Mouse (Mus musculus) neural tube, embryonic 14.5 days (tissue): ENCODE measurements at regions not wholly inside any gene's neighbourhood (a gene's known extent, or its start where the extent isn't known, plus 50 kb on each side); places are given as distances from the start of the nearest gene placed in this dataset.

Source experiments
- ATAC-seq: fragments of 200-750 bp; cut with Nextera tagmentation; 2 replicates; pipeline ENCODE4 v1.8.0; 2017; ENCODE audit warnings: low read depth, mild to moderate bottlenecking, moderate TSS enrichment, moderate library complexity
- H3K27ac ChIP-seq: fragments of 300-500 bp; sonication (generic); 2 replicates; pipeline ENCODE4 v1.5.1; 2014; ENCODE audit warnings: low read depth, mild to moderate bottlenecking, control low read depth, low read length, moderate library complexity, mixed read lengths
- H3K27me3 ChIP-seq: fragments of 300-500 bp; sonication (generic); 2 replicates; pipeline ENCODE4 v1.6.1; 2014; ENCODE audit warnings: low read length; ENCODE audit not compliant: control insufficient read depth, insufficient read depth
- H3K36me3 ChIP-seq: fragments of 300-500 bp; sonication (generic); 2 replicates; pipeline ENCODE4 v1.6.1; 2014; ENCODE audit warnings: low read length, mixed read lengths; ENCODE audit not compliant: control insufficient read depth, insufficient read depth
- H3K4me1 ChIP-seq: fragments of 300-500 bp; sonication (generic); 2 replicates; pipeline ENCODE4 v1.6.1; 2014; ENCODE audit warnings: low read length; ENCODE audit not compliant: control insufficient read depth, insufficient read depth
- H3K4me2 ChIP-seq: fragments of 300-500 bp; sonication (generic); 2 replicates; pipeline ENCODE4 v1.6.1; 2014; ENCODE audit warnings: mild to moderate bottlenecking, low read depth, low read length, control low read depth
- H3K4me3 ChIP-seq: fragments of 300-500 bp; sonication (generic); 2 replicates; pipeline ENCODE4 v1.5.1; 2014; ENCODE audit warnings: low read depth, low read length, control low read depth, mixed read lengths
- H3K9ac ChIP-seq: fragments of 300-500 bp; sonication (generic); replicated peaks from 2 replicates; pipeline ENCODE4 v1.6.1; 2014; ENCODE audit warnings: low read depth, mild to moderate bottlenecking, control low read depth, low read length, mixed read lengths
- H3K9me3 ChIP-seq: fragments of 300-500 bp; sonication (generic); 2 replicates; pipeline ENCODE4 v1.6.1; 2016; ENCODE audit warnings: low read length; ENCODE audit not compliant: control insufficient read depth
- WGBS: fragments of 180-500 bp; shearing (Covaris S2); extraction: QIAGEN DNeasy Blood & Tissue Kit; methylation state at CpG from one replicate; pipeline ENCODE4 v1.1.7; 2014; 5-methylcytosine and 5-hydroxymethylcytosine counted together

GRCm38 (mm10) chr2:159422281-159422937 is 627.8 kb downstream of the Dhx35 start:
- no peaks in the 10 kb centered on the region for H3K27me3 ChIP-seq
- H3K4me3 ChIP-seq, result no peak overlapping the region
- ATAC-seq, result no peak
- WGBS, result 31% methylated on average over 7 of the region's 7 CpGs
- H3K4me1 ChIP-seq, result no peaks in the 10 kb centered on the region
- H3K4me2 ChIP-seq, result no peak overlapping the region
- H3K9ac ChIP-seq, result no peak overlapping the region
- no peaks in the 10 kb centered on the region for H3K36me3 ChIP-seq
- H3K9me3 ChIP-seq, result no peaks in the 10 kb centered on the region
- H3K27ac ChIP-seq, result no peak overlapping the region

GRCm38 (mm10) chr2:159428201-159428600 is 633.6 kb downstream of the Dhx35 start:
- H3K27me3 ChIP-seq, result no peaks in the 10 kb centered on the region
- H3K27ac ChIP-seq, result no peak overlapping the region
- H3K4me1 ChIP-seq, result no peaks in the 10 kb centered on the region
- H3K4me2 ChIP-seq, result no peak overlapping the region
- ATAC-seq, result no peak
- H3K36me3 ChIP-seq, result no peaks in the 10 kb centered on the region
- WGBS, result 48% methylated on average over 1 of the region's 1 CpGs
- H3K9me3 ChIP-seq, result no peaks in the 10 kb centered on the region
- H3K4me3 ChIP-seq, result no peak overlapping the region
- H3K9ac ChIP-seq, result no peak overlapping the region

DNA sequence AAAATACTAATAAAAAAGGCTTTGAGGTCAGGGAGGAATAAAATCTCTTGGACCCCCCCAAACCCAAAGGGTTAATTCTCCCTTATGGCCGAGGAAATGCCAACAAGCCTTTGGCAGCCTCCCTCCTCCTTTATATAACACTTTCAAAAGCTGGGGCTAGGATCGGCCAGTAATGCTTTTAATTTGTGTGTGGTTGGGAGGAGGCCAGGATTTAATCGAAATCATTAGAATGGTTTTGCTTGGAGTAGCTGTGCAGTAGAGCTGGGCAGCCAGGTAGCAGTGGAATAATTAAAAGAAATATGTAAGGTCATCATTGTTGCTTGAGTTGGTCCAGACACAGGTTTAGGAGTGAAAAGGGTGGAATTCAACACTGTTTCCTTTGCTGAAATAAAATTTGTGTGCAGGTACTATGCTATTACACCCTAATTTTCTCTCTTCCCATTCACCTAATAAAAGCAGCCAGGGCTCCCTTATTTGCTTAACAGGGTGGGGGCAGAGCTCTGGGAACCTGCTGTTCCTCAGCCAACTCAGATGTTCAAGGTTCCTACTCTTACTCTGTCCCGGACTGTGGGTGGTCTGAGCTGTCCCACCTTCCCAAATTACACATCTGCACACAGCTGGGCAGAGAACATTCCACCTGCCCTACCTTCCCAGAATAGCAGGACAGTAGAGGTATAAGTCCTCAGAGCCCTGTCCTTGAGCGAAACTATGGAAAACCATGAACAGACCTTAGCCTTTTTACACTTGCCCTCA is 636.1 kb downstream of the Dhx35 start:
- H3K4me2 ChIP-seq, result no peak overlapping the region
- no peak for ATAC-seq
- no peak overlapping the region for H3K4me3 ChIP-seq
- H3K9me3 ChIP-seq, result no peaks in the 10 kb centered on the region
- H3K27ac ChIP-seq, result no peak overlapping the region
- no peaks in the 10 kb centered on the region for H3K4me1 ChIP-seq
- H3K27me3 ChIP-seq, result no peaks in the 10 kb centered on the region
- 79% methylated on average over 5 of the region's 5 CpGs for WGBS
- H3K36me3 ChIP-seq, result no peaks in the 10 kb centered on the region
- H3K9ac ChIP-seq, result no peak overlapping the region

GRCm38 (mm10) chr2:159438961-159439360 is 644.4 kb downstream of the Dhx35 start:
- ATAC-seq, result no peak

DNA sequence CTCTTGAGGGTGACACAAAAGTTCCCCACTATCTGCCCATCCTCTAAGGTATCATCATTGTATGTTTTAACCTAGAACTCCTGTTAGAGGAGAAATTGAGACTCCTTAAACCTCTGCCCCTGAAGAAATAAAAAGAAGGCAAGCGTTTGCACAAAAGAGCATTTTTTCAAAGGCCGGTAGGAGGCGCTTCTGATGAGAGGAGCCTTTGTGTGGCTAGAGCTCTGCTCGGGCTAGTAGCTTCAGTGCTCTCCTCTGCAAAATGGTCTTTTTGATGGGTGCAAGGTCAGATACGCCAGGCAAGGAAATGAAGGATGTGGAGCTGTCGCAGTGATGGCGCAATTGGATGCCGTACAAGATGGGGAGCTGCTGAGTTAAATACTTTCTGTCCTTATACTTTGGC is 649.0 kb downstream of the Dhx35 start:
- Histone ChIP-seq H3K9me3 (no peaks in the 10 kb centered on the region), H3K27me3 (no peaks in the 10 kb centered on the region), H3K27ac (no peak overlapping the region), H3K4me3 (no peak overlapping the region), H3K36me3 (no peaks in the 10 kb centered on the region), H3K4me1 (no peaks in the 10 kb centered on the region), H3K4me2 (no peak overlapping the region), H3K9ac (no peak overlapping the region)
- WGBS, result 22% methylated on average over 8 of the region's 8 CpGs
- no peak for ATAC-seq

More at GRCm38 (mm10) chr2:159438961-159439360, 644.4 kb downstream of the Dhx35 start:
- 61% methylated on average over 6 of the region's 6 CpGs for WGBS
- no peaks in the 10 kb centered on the region for H3K9me3 ChIP-seq
- no peaks in the 10 kb centered on the region for H3K36me3 ChIP-seq
- H3K27me3 ChIP-seq, result no peaks in the 10 kb centered on the region
- H3K4me1 ChIP-seq, result no peaks in the 10 kb centered on the region
- no peak overlapping the region for H3K4me2 ChIP-seq
- H3K4me3 ChIP-seq, result no peak overlapping the region
- H3K27ac ChIP-seq, result no peak overlapping the region
- H3K9ac ChIP-seq, result no peak overlapping the region

- Histone ChIP-seq H3K4me1 (no peaks in the 10 kb centered on the region), H3K36me3 (no peaks in the 10 kb centered on the region), H3K4me2 (no peak overlapping the region), H3K27ac (no peak overlapping the region), H3K27me3 (no peaks in the 10 kb centered on the region), H3K9me3 (no peaks in the 10 kb centered on the region), H3K9ac (no peak overlapping the region), H3K4me3 (no peak overlapping the region)
- 61% methylated on average over 5 of the region's 5 CpGs for WGBS
- ATAC-seq, result no peak
These were observed 651.8 kb downstream of the Dhx35 start for GRCm38 (mm10) chr2:159446434-159446833.

- H3K36me3 ChIP-seq, result no peaks in the 10 kb centered on the region
- ATAC-seq, result no peak
- no peak overlapping the region for H3K27ac ChIP-seq
- no peak overlapping the region for H3K9ac ChIP-seq
- 75% methylated on average over 5 of the region's 5 CpGs for WGBS
- no peak overlapping the region for H3K4me3 ChIP-seq
- no peaks in the 10 kb centered on the region for H3K9me3 ChIP-seq
- H3K4me1 ChIP-seq, result no peaks in the 10 kb centered on the region
- H3K27me3 ChIP-seq, result no peaks in the 10 kb centered on the region
- no peak overlapping the region for H3K4me2 ChIP-seq
These were observed 652.3 kb downstream of the Dhx35 start for GRCm38 (mm10) chr2:159446886-159447285.

GRCm38 (mm10) chr2:159448976-159449375 is 654.4 kb downstream of the Dhx35 start:
- no peaks in the 10 kb centered on the region for H3K36me3 ChIP-seq
- no peak overlapping the region for H3K27ac ChIP-seq
- H3K4me3 ChIP-seq, result no peak overlapping the region
- no peaks in the 10 kb centered on the region for H3K9me3 ChIP-seq
- no peak for ATAC-seq
- H3K4me2 ChIP-seq, result no peak overlapping the region
- no peak overlapping the region for H3K9ac ChIP-seq
- no peaks in the 10 kb centered on the region for H3K27me3 ChIP-seq
- WGBS, result 94% methylated on average over 5 of the region's 5 CpGs
- H3K4me1 ChIP-seq, result no peaks in the 10 kb centered on the region

DNA sequence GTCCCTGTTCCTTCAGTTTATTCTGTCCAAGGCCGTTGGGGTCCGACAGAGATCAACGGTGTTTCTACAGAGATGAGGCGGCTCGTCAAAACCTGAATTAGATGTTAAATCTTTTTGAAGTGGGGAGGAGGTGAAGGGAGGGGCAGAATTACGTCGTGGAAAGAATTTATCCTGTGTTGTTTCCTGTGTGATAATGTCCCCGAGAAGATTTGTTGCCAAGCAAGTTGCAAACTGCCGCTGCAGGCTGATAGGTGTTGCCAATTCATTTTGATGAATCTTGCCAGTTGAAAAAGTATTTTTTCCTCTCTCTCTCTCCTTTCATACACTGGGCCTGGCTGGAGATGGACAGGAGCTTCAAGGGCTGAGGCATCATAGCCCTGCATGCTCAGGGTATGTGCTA is 656.8 kb downstream of the Dhx35 start:
- Histone ChIP-seq H3K27ac (no peak overlapping the region), H3K9ac (no peak overlapping the region), H3K36me3 (no peaks in the 10 kb centered on the region), H3K9me3 (no peaks in the 10 kb centered on the region), H3K4me3 (no peak overlapping the region), H3K4me2 (no peak overlapping the region), H3K27me3 (no peaks in the 10 kb centered on the region), H3K4me1 (no peaks in the 10 kb centered on the region)
- no peak for ATAC-seq
- WGBS, result 61% methylated on average over 9 of the region's 9 CpGs
